Mouse (Mus musculus) B cell, adult (primary cell): ENCODE measurements around the gene Olfr588-ps1. TPM values are rescaled to one million over a fixed set of nuclear protein-coding genes. Genes with fewer than 3 reads are reported as not detected.

Experiments used
- total RNA-seq: library from RNA; stranded (reverse); gene quantifications from 4 replicates; pipeline ENCODE4 v1.2.4, GENCODE M21; 2023; ENCODE audit not compliant: inconsistent age

The Olfr588-ps1 gene
- total RNA-seq, result not detected in 4 replicates

GRCm38 (mm10) chr7:103140579-103140978 lies at the start of gene Olfr588-ps1:
Olfr588-ps1 (plus strand) TSS chr7:103140879.

DNA sequence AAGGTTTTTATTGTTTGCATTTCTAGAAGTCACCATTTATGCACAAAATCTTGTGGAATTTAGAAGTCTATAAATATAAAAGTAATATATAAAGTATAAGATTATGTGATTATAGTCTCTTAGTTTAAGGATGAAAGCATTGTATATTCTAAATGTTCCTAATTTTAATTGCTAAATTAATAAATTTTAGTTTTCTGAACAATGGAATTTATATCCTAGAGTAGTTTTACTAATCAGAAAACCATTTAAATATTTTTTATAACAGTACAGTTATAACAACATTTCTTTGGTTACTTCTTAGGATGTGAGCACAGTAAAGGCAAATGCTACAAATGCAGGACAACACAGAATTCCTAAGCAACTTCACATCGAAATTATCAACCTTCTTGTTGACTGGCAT lies 43.3 kb upstream of the Olfr588-ps1 start, which contains the start of gene Olfr585:
Gene Olfr585 (plus strand): TSS at position 301 of the 400 bp plus-strand sequence.

GRCm38 (mm10) chr7:103125538-103125937 lies 15.1 kb upstream of the Olfr588-ps1 start, which contains the start of gene Olfr586:
Olfr586 (minus strand) TSS chr7:103125638.

GRCm38 (mm10) chr7:103156256-103156655 lies 15.6 kb downstream of the Olfr588-ps1 start, which contains the start of gene Olfr589:
Olfr589 (minus strand) TSS chr7:103156356.

GRCm38 (mm10) chr7:103178240-103178639 lies 37.6 kb downstream of the Olfr588-ps1 start, which contains the start of gene Olfr591:
Olfr591 (minus strand) TSS chr7:103178340.

DNA sequence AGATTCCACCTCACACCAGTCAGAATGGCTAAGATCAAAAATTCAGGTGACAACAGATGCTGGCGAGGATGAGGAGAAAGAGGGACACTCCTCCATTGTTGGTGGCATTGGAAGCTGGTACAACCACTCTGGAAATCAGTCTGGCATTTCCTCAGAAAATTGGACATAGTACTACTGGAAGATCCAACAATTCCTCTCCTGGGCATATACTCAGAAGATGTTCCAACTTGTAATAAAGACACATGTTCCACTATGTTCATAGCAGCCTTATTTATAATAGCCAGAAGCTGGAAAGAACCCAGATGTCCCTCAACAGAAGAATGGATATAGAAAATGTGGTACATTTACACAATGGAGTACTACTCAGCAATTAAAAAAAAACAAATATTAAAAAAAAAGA lies 43.8 kb downstream of the Olfr588-ps1 start, which contains the start of gene Olfr592:
Gene Olfr592 (plus strand): TSS at position 301 of the 400 bp plus-strand sequence.

Other genes with a start within 250 kb of the Olfr588-ps1 start
- not detected in 4 replicates for gene Olfr569, start 250.0 kb upstream of the Olfr588-ps1 start, total RNA-seq
- gene Olfr570, start 246.3 kb upstream of the Olfr588-ps1 start, total RNA-seq, result not detected in 4 replicates
- gene Olfr571, start 223.3 kb upstream of the Olfr588-ps1 start, total RNA-seq, result 0.10 to 0.19 TPM in 2 of 4 replicates, not detected in the others
- gene Olfr572, start 216.5 kb upstream of the Olfr588-ps1 start, total RNA-seq, result not detected in 4 replicates
- gene Olfr573-ps1, start 198.3 kb upstream of the Olfr588-ps1 start, total RNA-seq, result not detected in 4 replicates
- gene Olfr574, start 192.4 kb upstream of the Olfr588-ps1 start, total RNA-seq, result not detected in 4 replicates
- not detected in 4 replicates for gene Olfr575, start 182.1 kb upstream of the Olfr588-ps1 start, total RNA-seq
- gene Olfr576, start 178.2 kb upstream of the Olfr588-ps1 start, total RNA-seq, result not detected in 4 replicates
- not detected in 4 replicates for gene Olfr577, start 164.9 kb upstream of the Olfr588-ps1 start, total RNA-seq
- not detected in 4 replicates for gene Olfr578, start 151.6 kb upstream of the Olfr588-ps1 start, total RNA-seq
- gene Olfr582, start 102.9 kb upstream of the Olfr588-ps1 start, total RNA-seq, result not detected in 4 replicates
- gene Olfr583, start 89.6 kb upstream of the Olfr588-ps1 start, total RNA-seq, result not detected in 4 replicates
- not detected in 4 replicates for gene Olfr584, start 59.0 kb upstream of the Olfr588-ps1 start, total RNA-seq
- not detected in 4 replicates for gene Olfr585, start 43.2 kb upstream of the Olfr588-ps1 start, total RNA-seq
- gene Olfr586, start 15.2 kb upstream of the Olfr588-ps1 start, total RNA-seq, result not detected in 4 replicates
- not detected in 4 replicates for gene Olfr589, start 15.5 kb downstream of the Olfr588-ps1 start, total RNA-seq
- gene Olfr591, start 37.5 kb downstream of the Olfr588-ps1 start, total RNA-seq, result not detected in 4 replicates
- not detected in 4 replicates for gene Olfr592, start 43.9 kb downstream of the Olfr588-ps1 start, total RNA-seq
- not detected in 4 replicates for gene Olfr593, start 71.0 kb downstream of the Olfr588-ps1 start, total RNA-seq
- gene Olfr594, start 76.1 kb downstream of the Olfr588-ps1 start, total RNA-seq, result not detected in 4 replicates
- gene Usp17ld, start 111.6 kb downstream of the Olfr588-ps1 start, total RNA-seq, result not detected in 4 replicates
- not detected in 4 replicates for gene Olfr596, start 164.8 kb downstream of the Olfr588-ps1 start, total RNA-seq
- not detected in 4 replicates for gene Olfr597, start 175.4 kb downstream of the Olfr588-ps1 start, total RNA-seq
- gene Olfr598, start 182.7 kb downstream of the Olfr588-ps1 start, total RNA-seq, result not detected in 4 replicates
- gene Olfr599, start 195.0 kb downstream of the Olfr588-ps1 start, total RNA-seq, result not detected in 4 replicates
- gene Olfr600, start 208.8 kb downstream of the Olfr588-ps1 start, total RNA-seq, result not detected in 4 replicates
- not detected in 4 replicates for gene Olfr601, start 221.8 kb downstream of the Olfr588-ps1 start, total RNA-seq
- not detected in 4 replicates for gene Olfr603, start 245.3 kb downstream of the Olfr588-ps1 start, total RNA-seq